8 mouse cellular contexts compared by ENCODE assay signal in the genomic region with DNA sequence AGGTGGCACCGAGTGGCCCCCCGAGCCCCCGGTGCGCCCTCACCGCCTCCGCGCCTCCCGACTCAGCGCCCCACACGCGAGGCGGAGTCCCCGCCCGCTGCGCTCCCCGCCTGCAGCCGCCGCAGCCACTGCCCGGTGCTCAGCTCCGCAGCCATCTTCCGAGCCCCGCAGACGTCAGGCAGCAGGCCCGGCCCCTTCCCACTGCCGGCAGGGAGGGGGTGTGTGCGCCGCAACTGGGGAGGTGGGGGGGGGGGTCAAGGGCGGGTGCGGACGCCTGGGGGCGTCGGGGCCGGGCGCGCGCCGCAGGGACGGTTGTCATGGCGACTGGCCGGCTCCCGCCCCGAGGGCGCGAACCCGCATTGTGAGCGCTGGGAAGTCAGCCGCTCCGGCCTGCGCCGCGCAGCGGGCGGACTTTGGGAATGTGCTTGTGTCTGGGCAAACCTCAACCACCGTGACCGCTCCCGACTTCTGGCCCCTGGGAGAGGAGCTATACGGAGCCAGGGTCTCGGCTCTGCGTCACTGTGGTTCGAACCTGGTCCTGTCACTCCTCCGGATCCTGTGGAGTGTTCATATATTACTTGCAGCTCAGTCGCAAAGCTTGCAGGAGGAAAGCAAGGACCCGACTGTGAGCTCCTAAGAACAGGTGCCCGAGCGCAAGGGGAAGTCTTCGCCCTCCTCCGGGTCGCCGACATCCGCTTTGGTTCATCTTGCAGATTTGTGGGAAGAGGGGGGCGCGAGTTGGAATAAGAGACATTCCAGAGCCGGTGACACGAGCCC. TPM values are rescaled to one million over a fixed set of nuclear protein-coding genes. Genes with fewer than 3 reads are reported as not detected.
DNase-seq lines count a peak whose midpoint lies in the region; ATAC-seq lines count a peak whose summit lies in the region.

Sgsm2 (minus strand) TSS at position 160 of the 777 bp plus-strand sequence.

- peak within 1 kb of the TSS; percentile 82 for H3K9ac ChIP-seq in embryonic facial prominence, embryonic 11.5 days (replicated peaks; ENCODE audit: low read length)
- H3K9ac ChIP-seq in limb, embryonic 13.5 days, result peak within 1 kb of the TSS; percentile 80
- H3K9ac ChIP-seq in midbrain, embryonic 15.5 days, result peak within 1 kb of the TSS; percentile 93

- DNase-seq in urinary bladder, adult 2 months (ENCODE audit: low spot score), result peak; percentile 66
- DNase-seq in urinary bladder, postnatal 10 days (ENCODE audit: low spot score), result no peak
- peak; percentile 69 for DNase-seq in embryonic facial prominence, embryonic 11.5 days (ENCODE audit: low spot score)
- peak; percentile 69 for DNase-seq in kidney, adult 11 months
- DNase-seq in spleen, postnatal 10 days (ENCODE audit: low spot score in 2 of 2), result peak; percentile 65 to 69

- H3K27ac ChIP-seq in embryonic facial prominence, embryonic 11.5 days (replicated peaks; ENCODE audit: low read depth, low read length), result 0 out of 2 replicates have a peak within 1 kb of the TSS, but pooled peaks have one; percentile 49
- H3K27ac ChIP-seq in limb, embryonic 13.5 days, result peak within 1 kb of the TSS; percentile 75
- H3K27ac ChIP-seq in midbrain, embryonic 15.5 days, result peak within 1 kb of the TSS; percentile 95

- H3K9me3 ChIP-seq in embryonic facial prominence, embryonic 11.5 days (replicated peaks; ENCODE audit: control insufficient read depth, low read length), result no peaks in the 10 kb centered on the region
- no peaks in the 10 kb centered on the region for H3K9me3 ChIP-seq in limb, embryonic 13.5 days
- no peaks in the 10 kb centered on the region for H3K9me3 ChIP-seq in midbrain, embryonic 15.5 days

- WGBS in embryonic facial prominence, embryonic 11.5 days, result under 1% methylated on average over 71 of the region's 74 CpGs
- under 1% methylated on average over 62 of the region's 74 CpGs for WGBS in limb, embryonic 13.5 days
- under 1% methylated on average over 62 of the region's 74 CpGs for WGBS in midbrain, embryonic 15.5 days

- peak within 1 kb of the TSS; percentile 69 for H3K4me2 ChIP-seq in embryonic facial prominence, embryonic 11.5 days (ENCODE audit: low read depth, low read length)
- H3K4me2 ChIP-seq in limb, embryonic 13.5 days (replicated peaks), result peak within 1 kb of the TSS; percentile 88
- peak within 1 kb of the TSS; percentile 87 for H3K4me2 ChIP-seq in midbrain, embryonic 15.5 days

- H3K36me3 ChIP-seq in embryonic facial prominence, embryonic 11.5 days (replicated peaks; ENCODE audit: control insufficient read depth, insufficient read depth, low read depth, low read length), result peaks cover 3% of the 10 kb centered on the region
- H3K36me3 ChIP-seq in limb, embryonic 13.5 days, result peaks cover 28% of the 10 kb centered on the region
- peaks cover 12% of the 10 kb centered on the region for H3K36me3 ChIP-seq in midbrain, embryonic 15.5 days (replicated peaks)

- peak within 1 kb of the TSS; percentile 72 for H3K4me3 ChIP-seq in embryonic facial prominence, embryonic 11.5 days (ENCODE audit: low read depth, low read length)
- peak within 1 kb of the TSS; percentile 91 for H3K4me3 ChIP-seq in limb, embryonic 13.5 days
- peak within 1 kb of the TSS; percentile 96 for H3K4me3 ChIP-seq in midbrain, embryonic 15.5 days

- no peaks in the 10 kb centered on the region for H3K4me1 ChIP-seq in embryonic facial prominence, embryonic 11.5 days (ENCODE audit: control insufficient read depth, insufficient read depth, low read length)
- peaks cover 19% of the 10 kb centered on the region for H3K4me1 ChIP-seq in limb, embryonic 13.5 days
- H3K4me1 ChIP-seq in midbrain, embryonic 15.5 days, result peaks cover 32% of the 10 kb centered on the region

- H3K27me3 ChIP-seq in embryonic facial prominence, embryonic 11.5 days (ENCODE audit: control insufficient read depth, insufficient read depth, low read length), result no peaks in the 10 kb centered on the region
- no peaks in the 10 kb centered on the region for H3K27me3 ChIP-seq in limb, embryonic 13.5 days
- H3K27me3 ChIP-seq in midbrain, embryonic 15.5 days (replicated peaks), result no peaks in the 10 kb centered on the region

- peak; percentile 83 for ATAC-seq in embryonic facial prominence, embryonic 11.5 days (replicated peaks; ENCODE audit: insufficient number of reproducible peaks, low FRiP score, low TSS enrichment, low read depth)
- peak; percentile 36 for ATAC-seq in granulocyte monocyte progenitor cell, adult 5-6 weeks (replicated peaks; ENCODE audit: poor library complexity, severe bottlenecking)
- peak; percentile 66 for ATAC-seq in limb, embryonic 13.5 days (ENCODE audit: low FRiP score, low read depth)
- ATAC-seq in midbrain, embryonic 15.5 days (replicated peaks), result peak; percentile 87

RNA-seq across cellular contexts. Expression of gene Sgsm2, which starts in this region (rescaled TPM):
- polyA plus RNA-seq in urinary bladder, adult 2 months (2012; rRNA removed), result 17.9 and 19.8 TPM in 2 replicates
- 2.5 and 3.4 TPM in 2 replicates for polyA plus RNA-seq in embryonic facial prominence, embryonic 11.5 days (2014; fragmentation: Nextera tagmentation; extraction: Ambion mirVana)
- 6.7 and 8.9 TPM in 2 replicates for total RNA-seq in granulocyte monocyte progenitor cell, adult 5-6 weeks (2014; fragmentation: Nextera tagmentation)
- 2.8 and 3.0 TPM in 2 replicates for total RNA-seq in granulocyte monocyte progenitor cell, adult 5-6 weeks (2017)
- polyA plus RNA-seq in limb, embryonic 13.5 days (2015; fragmentation: Nextera tagmentation; extraction: Ambion mirVana), result 4.5 and 6.0 TPM in 2 replicates
- 31.2 and 33.9 TPM in 2 replicates for polyA plus RNA-seq in midbrain, embryonic 15.5 days (2015; fragmentation: Nextera tagmentation; extraction: Ambion mirVana)

Comparison
In these comparisons a context has a peak if more than half of its experiments do, and no peak if none do; other contexts are left out.
1. ATAC-seq: peak in every context shown above with its lines; median percentile 87 in midbrain, embryonic 15.5 days; 83 in embryonic facial prominence, embryonic 11.5 days; 66 in limb, embryonic 13.5 days; 36 in granulocyte monocyte progenitor cell, adult 5-6 weeks.